Mouse (Mus musculus) heart, postnatal 0 days (tissue): Measurements from ENCODE around the gene Bclaf1. TPM values are rescaled to one million over a fixed set of nuclear protein-coding genes. Genes with fewer than 3 reads are reported as not detected.
A peak's percentile ranks its signal among the peaks of the same experiment; 100 is the strongest.

ENCODE experiments used
- ATAC-seq: fragments of 200-750 bp; cut with Nextera tagmentation; 2 replicates; pipeline ENCODE4 v1.8.0; 2017; ENCODE audit warnings: low read depth, moderate number of reproducible peaks, moderate library complexity; ENCODE audit not compliant: insufficient read depth
- DNase-seq: peaks from one replicate; pipeline ENCODE4 v3.0.0-alpha.2; 2016; ENCODE audit warnings: low spot score
- H3K27ac ChIP-seq: fragments of 300-500 bp; sonication (generic); 2 replicates; pipeline ENCODE4 v1.5.1; 2014; ENCODE audit warnings: low read depth, mild to moderate bottlenecking
- H3K27me3 ChIP-seq: fragments of 300-500 bp; sonication (generic); 2 replicates; pipeline ENCODE4 v1.6.1; 2014; ENCODE audit warnings: low read length, mixed read lengths; ENCODE audit not compliant: control insufficient read depth, insufficient read depth
- H3K36me3 ChIP-seq: fragments of 300-500 bp; sonication (generic); replicated peaks from 2 replicates; pipeline ENCODE4 v1.6.1; 2014; ENCODE audit warnings: low read length, mixed read lengths; ENCODE audit not compliant: control insufficient read depth, insufficient read depth
- H3K4me1 ChIP-seq: fragments of 300-500 bp; sonication (generic); 2 replicates; pipeline ENCODE4 v1.6.1; 2014; ENCODE audit warnings: antibody characterized with exemption; ENCODE audit not compliant: control insufficient read depth, insufficient read depth
- H3K4me2 ChIP-seq: fragments of 300-500 bp; sonication (generic); 2 replicates; pipeline ENCODE4 v1.6.1; 2014; ENCODE audit warnings: low read depth, mild to moderate bottlenecking, low read length, moderate library complexity
- H3K4me3 ChIP-seq: fragments of 300-500 bp; sonication (generic); 2 replicates; pipeline ENCODE4 v1.5.1; 2014; ENCODE audit warnings: low read depth, low read length
- H3K9ac ChIP-seq: fragments of 300-500 bp; sonication (generic); replicated peaks from 2 replicates; pipeline ENCODE4 v1.6.1; 2014; ENCODE audit warnings: low read depth, low read length, mixed read lengths
- H3K9me3 ChIP-seq: fragments of 300-500 bp; sonication (generic); replicated peaks from 2 replicates; pipeline ENCODE4 v1.6.1; 2016; ENCODE audit warnings: low read length; ENCODE audit not compliant: control insufficient read depth
- CTCF ChIP-seq: IDR thresholded peaks from 2 replicates; pipeline ENCODE4 v1.5.1; 2016; ENCODE audit warnings: antibody characterized with exemption, control low read depth, low read depth
- EP300 ChIP-seq: IDR thresholded peaks from 2 replicates; pipeline ENCODE4 v1.6.1; 2016; ENCODE audit warnings: antibody characterized with exemption, low read depth
- WGBS: fragments of 180-500 bp; shearing (Covaris S2); extraction: QIAGEN DNeasy Blood & Tissue Kit; methylation state at CpG from one replicate; pipeline ENCODE4 v1.1.7; 2014; 5-methylcytosine and 5-hydroxymethylcytosine counted together
- polyA plus RNA-seq: library from polyadenylated mRNA; unstranded; fragments of >200 nt; fragmentation: Nextera tagmentation; extraction: Ambion mirVana; gene quantifications from 2 replicates; pipeline ENCODE4 v1.2.1, GENCODE M21; 2015
- total RNA-seq: library from RNA; depleted of rRNA; stranded (reverse); fragments of >200 nt; gene quantifications from 2 replicates; pipeline ENCODE4 v1.2.3, GENCODE M21; 2014; ENCODE audit warnings: low replicate concordance; rRNA removed

The Bclaf1 gene
- total RNA-seq = 58.0 and 82.4 TPM in 2 replicates
- polyA plus RNA-seq = 45.7 and 50.3 TPM in 2 replicates

- H3K27me3 ChIP-seq = no peaks in the 10 kb centered on the region
- TF ChIP-seq EP300 = peak; percentile 84
- no peak for TF ChIP-seq CTCF
- ATAC-seq (peak; percentile 96), DNase-seq (peak; percentile 99)
- peak within 1 kb of the TSS; percentile 68 for H3K4me2 ChIP-seq
- WGBS = under 1% methylated on average over 84 of the region's 84 CpGs
- peaks cover 12% of the 10 kb centered on the region; the same call in 1 of the 2 replicates for H3K4me1 ChIP-seq
- no peaks in the 10 kb centered on the region for H3K9me3 ChIP-seq
- peak within 1 kb of the TSS; percentile 97 for H3K4me3 ChIP-seq
- H3K36me3 ChIP-seq = no peaks in the 10 kb centered on the region
- peak within 1 kb of the TSS; percentile 100 for H3K27ac ChIP-seq
- H3K9ac ChIP-seq = peak within 1 kb of the TSS; percentile 98
These were observed at the start of gene Bclaf1 for GRCm38 (mm10) chr10:20311918-20312735. Gene Bclaf1 (plus strand): TSS chr10:20312469.

- Histone ChIP-seq H3K27ac (no peak overlapping the region), H3K4me3 (no peak overlapping the region), H3K9ac (no peak overlapping the region), H3K4me2 (no peak overlapping the region), H3K9me3 (no peaks in the 10 kb centered on the region), H3K36me3 (no peaks in the 10 kb centered on the region), H3K27me3 (no peaks in the 10 kb centered on the region), H3K4me1 (no peaks in the 10 kb centered on the region)
- no peak for TF ChIP-seq CTCF
- no peak for TF ChIP-seq EP300
- WGBS = 84% methylated on average over 6 of the region's 6 CpGs
- no peak for ATAC-seq
- DNase-seq = no peak
These were observed 49.4 kb upstream of the Bclaf1 start for GRCm38 (mm10) chr10:20262896-20263295.

- no peaks in the 10 kb centered on the region for H3K4me1 ChIP-seq
- DNase-seq (no peak), ATAC-seq (no peak)
- no peaks in the 10 kb centered on the region for H3K9me3 ChIP-seq
- H3K4me3 ChIP-seq = no peak overlapping the region
- H3K27ac ChIP-seq = no peak overlapping the region
- no peak overlapping the region for H3K9ac ChIP-seq
- H3K27me3 ChIP-seq = no peaks in the 10 kb centered on the region
- 91% methylated on average over 7 of the region's 7 CpGs for WGBS
- no peak overlapping the region for H3K4me2 ChIP-seq
- H3K36me3 ChIP-seq = no peaks in the 10 kb centered on the region
- TF ChIP-seq EP300 = no peak
- TF ChIP-seq CTCF = no peak
These were observed 47.8 kb upstream of the Bclaf1 start for GRCm38 (mm10) chr10:20264479-20264878.

- ATAC-seq = no peak
- Histone ChIP-seq H3K27me3 (no peaks in the 10 kb centered on the region), H3K9ac (no peak overlapping the region), H3K9me3 (no peaks in the 10 kb centered on the region), H3K4me1 (no peaks in the 10 kb centered on the region), H3K27ac (no peak overlapping the region), H3K4me2 (no peak overlapping the region), H3K4me3 (no peak overlapping the region), H3K36me3 (no peaks in the 10 kb centered on the region)
- TF ChIP-seq EP300 = no peak
- TF ChIP-seq CTCF = no peak
- 65% methylated on average over 10 of the region's 10 CpGs for WGBS
- no peak for DNase-seq
These were observed 45.2 kb upstream of the Bclaf1 start for GRCm38 (mm10) chr10:20267032-20267431.

GRCm38 (mm10) chr10:20268945-20269344 is 43.3 kb upstream of the Bclaf1 start:
- Histone ChIP-seq H3K27ac (no peak overlapping the region), H3K9ac (no peak overlapping the region), H3K4me2 (no peak overlapping the region), H3K4me1 (no peaks in the 10 kb centered on the region), H3K4me3 (no peak overlapping the region), H3K9me3 (no peaks in the 10 kb centered on the region), H3K36me3 (no peaks in the 10 kb centered on the region), H3K27me3 (no peaks in the 10 kb centered on the region)
- TF ChIP-seq CTCF (no peak), EP300 (no peak)
- no peak for DNase-seq
- 62% methylated on average over 7 of the region's 7 CpGs for WGBS
- ATAC-seq = no peak

GRCm38 (mm10) chr10:20272380-20272779 is 39.9 kb upstream of the Bclaf1 start:
- 89% methylated on average over 5 of the region's 5 CpGs for WGBS

More at GRCm38 (mm10) chr10:20272380-20272779, 39.9 kb upstream of the Bclaf1 start:
- H3K27me3 ChIP-seq = no peaks in the 10 kb centered on the region
- no peak for DNase-seq
- no peak overlapping the region for H3K27ac ChIP-seq
- no peak overlapping the region for H3K4me3 ChIP-seq
- H3K4me2 ChIP-seq = no peak overlapping the region
- peaks cover 3% of the 10 kb centered on the region; the same call in 1 of the 2 replicates for H3K4me1 ChIP-seq
- no peak for TF ChIP-seq EP300
- no peak for TF ChIP-seq CTCF
- H3K9me3 ChIP-seq = no peaks in the 10 kb centered on the region
- H3K9ac ChIP-seq = no peak overlapping the region
- no peaks in the 10 kb centered on the region for H3K36me3 ChIP-seq
- no peak for ATAC-seq
